Mouse (Mus musculus): ENCODE data around the gene Elovl7. TPM values are rescaled to one million over a fixed set of nuclear protein-coding genes. Genes with fewer than 3 reads are reported as not detected.

The Elovl7 gene
- polyA plus RNA-seq, 1 experiment = 9.8 TPM

GRCm38 (mm10) chr13:108300346-108300950, 86.2 kb downstream of the Elovl7 start:
- no peak for DNase-seq (ENCODE audit: extremely low spot score in 1 of 2, low spot score in 1 of 2)

- DNase-seq (ENCODE audit: extremely low spot score in 1 of 2, low spot score in 1 of 2) = peak; percentile 17 to 36
Measured at GRCm38 (mm10) chr13:108301411-108301810, 87.2 kb downstream of the Elovl7 start.

- no peak for DNase-seq (ENCODE audit: extremely low spot score in 1 of 2, low spot score in 1 of 2)
Measured at GRCm38 (mm10) chr13:108302957-108303675, 88.9 kb downstream of the Elovl7 start.

- no peak for DNase-seq (ENCODE audit: extremely low spot score in 1 of 2, low spot score in 1 of 2)
Measured at GRCm38 (mm10) chr13:108303841-108304240, 89.6 kb downstream of the Elovl7 start.

- no peak for DNase-seq (ENCODE audit: extremely low spot score in 1 of 2, low spot score in 1 of 2)
Measured at GRCm38 (mm10) chr13:108304680-108305079, 90.5 kb downstream of the Elovl7 start.

- peak; percentile 88 to 95 for DNase-seq (ENCODE audit: extremely low spot score in 1 of 2, low spot score in 1 of 2)
Measured at GRCm38 (mm10) chr13:108315702-108316486, 101.7 kb downstream of the Elovl7 start, which contains the start of gene Depdc1b. TSS of gene Depdc1b (plus strand) at chr13:108316332.

GRCm38 (mm10) chr13:108316487-108316903, 102.3 kb downstream of the Elovl7 start:
- no peak for DNase-seq (ENCODE audit: extremely low spot score in 1 of 2, low spot score in 1 of 2)

GRCm38 (mm10) chr13:108317414-108317813, 103.2 kb downstream of the Elovl7 start:
- DNase-seq (ENCODE audit: extremely low spot score in 1 of 2, low spot score in 1 of 2) = no peak

- DNase-seq (ENCODE audit: extremely low spot score in 1 of 2, low spot score in 1 of 2) = no peak
Measured at GRCm38 (mm10) chr13:108319028-108319427, 104.8 kb downstream of the Elovl7 start.

- no peak for DNase-seq (ENCODE audit: extremely low spot score in 1 of 2, low spot score in 1 of 2)
Measured at GRCm38 (mm10) chr13:108320216-108320615, 106.0 kb downstream of the Elovl7 start.

- DNase-seq (ENCODE audit: extremely low spot score in 1 of 2, low spot score in 1 of 2) = no peak
Measured at GRCm38 (mm10) chr13:108322466-108322865, 108.3 kb downstream of the Elovl7 start.

- no peak for DNase-seq (ENCODE audit: extremely low spot score in 1 of 2, low spot score in 1 of 2)
Measured at GRCm38 (mm10) chr13:108323317-108323716, 109.1 kb downstream of the Elovl7 start.

- peak in 1 of 2 experiments; percentile 29 for DNase-seq (ENCODE audit: extremely low spot score in 1 of 2, low spot score in 1 of 2)
Measured at GRCm38 (mm10) chr13:108323866-108324829, 109.9 kb downstream of the Elovl7 start.

- no peak for DNase-seq (ENCODE audit: extremely low spot score in 1 of 2, low spot score in 1 of 2)
Measured at GRCm38 (mm10) chr13:108325871-108326270, 111.7 kb downstream of the Elovl7 start.

GRCm38 (mm10) chr13:108326351-108326750, 112.1 kb downstream of the Elovl7 start:
- no peak for DNase-seq (ENCODE audit: extremely low spot score in 1 of 2, low spot score in 1 of 2)

- DNase-seq (ENCODE audit: extremely low spot score in 1 of 2, low spot score in 1 of 2) = no peak
Measured at GRCm38 (mm10) chr13:108327047-108327446, 112.8 kb downstream of the Elovl7 start.

GRCm38 (mm10) chr13:108328406-108329180, 114.4 kb downstream of the Elovl7 start:
- DNase-seq (ENCODE audit: extremely low spot score in 1 of 2, low spot score in 1 of 2) = no peak

GRCm38 (mm10) chr13:108329693-108330092, 115.5 kb downstream of the Elovl7 start:
- peak in 1 of 2 experiments; percentile 37 for DNase-seq (ENCODE audit: extremely low spot score in 1 of 2, low spot score in 1 of 2)

All from frontal cortex, adult 2 months (tissue).